Mouse (Mus musculus): ENCODE measurements around the gene E430018J23Rik.

DNA sequence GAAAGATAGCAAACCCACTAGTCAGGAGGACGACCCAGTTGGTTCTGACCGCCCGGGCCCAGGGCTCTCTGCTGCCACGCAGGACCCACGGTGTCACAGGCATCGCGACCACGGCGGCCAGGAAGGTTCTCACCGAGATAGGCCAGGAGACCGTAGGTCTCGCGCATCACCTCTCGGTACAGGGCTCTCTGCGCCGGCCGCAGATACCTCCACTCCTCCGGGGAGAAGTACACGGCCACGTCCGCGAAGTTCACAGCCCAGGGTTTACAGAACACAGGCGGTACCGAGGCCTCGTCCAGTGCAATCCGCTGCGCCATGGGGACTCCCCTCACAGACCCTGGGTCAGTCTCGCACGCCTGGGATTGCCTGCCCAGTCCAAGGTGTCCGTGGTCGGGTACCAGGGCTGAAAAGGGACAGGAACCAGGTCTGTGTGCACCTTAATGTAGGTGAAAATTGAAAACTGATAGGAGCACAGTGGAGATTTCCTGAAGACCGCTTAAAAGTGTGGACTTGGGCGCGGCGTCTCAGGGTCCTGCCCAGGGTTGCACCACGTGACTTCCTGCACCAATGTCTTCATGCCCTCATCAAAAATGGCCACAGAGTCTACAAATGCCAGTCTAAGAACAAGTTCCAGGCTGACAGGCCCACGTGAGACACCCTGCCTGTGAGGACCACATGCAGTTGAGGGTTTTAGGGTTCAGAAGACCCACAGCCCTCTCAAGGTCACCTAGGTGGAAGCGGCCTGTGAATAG lies 6.6 kb downstream of the E430018J23Rik start, which contains the start of gene 9130019O22Rik:
- TF ChIP-seq GATA1 (IDR thresholded peaks at IDR 0.05; ENCODE audit: borderline replicate concordance, low read length) (no peak), FLI1 (IDR thresholded peaks at IDR 0.05; ENCODE audit: low read length) (no peak)

All from megakaryocyte, embryonic 14.5 days (primary cell).